Mouse (Mus musculus) bone marrow macrophage, adult 2 months (primary cell): Measurements from ENCODE around the gene Lpcat2.

Source experiments
- CTCF ChIP-seq: IDR thresholded peaks from 2 replicates; pipeline ENCODE4 v1.5.1; 2012; ENCODE audit warnings: low read depth, mild to moderate bottlenecking, low read length, moderate library complexity
- POLR2A ChIP-seq: IDR thresholded peaks from 2 replicates; pipeline ENCODE4 v1.6.1; 2012; ENCODE audit warnings: mild to moderate bottlenecking, low read depth, low read length, borderline replicate concordance

GRCm38 (mm10) chr8:92851381-92851780, 3.8 kb upstream of the Lpcat2 start:
- TF ChIP-seq CTCF = no peak
- no peak for TF ChIP-seq POLR2A
